Comparison of ENCODE assay signal across 9 mouse cellular contexts in genomic region chrX:6047066-6047935, GRCm38 (mm10). TPM values are rescaled to one million over a fixed set of nuclear protein-coding genes. Genes with fewer than 3 reads are reported as not detected.
DNase-seq lines count a peak whose midpoint lies in the region; ATAC-seq and TF ChIP-seq lines count a peak whose summit lies in the region.
"Not testable (repeated sequence)": the region's sequence is repeated elsewhere in the genome, so short reads cannot be mapped to it uniquely, and the experiment has no call there.
"Had no signal": no experiment of that assay in that cellular context is flagged by ENCODE, and none has a peak within 500 bp of the region (broad histone marks: within the 10 kb centered on the region; RNA-seq: fewer than 3 reads in every experiment).

Nudt11 (plus strand) TSS chrX:6047453.

- not testable (repeated sequence) for H3K36me3 ChIP-seq in E14TG2a.4 (ENCODE audit: insufficient read depth, low read length); forebrain, embryonic 16.5 days (ENCODE audit: control insufficient read depth, insufficient read depth); lung, embryonic 15.5 days

- peak; percentile 34 for DNase-seq in cerebellum, adult 9-11 months
- peak; percentile 6 to 12 for DNase-seq in heart, postnatal 10 days
- DNase-seq in kidney, adult 9 months = peak; percentile 0
- peak in 1 of 2 experiments; percentile 3 for DNase-seq in left cerebral cortex, adult 8-10 months (ENCODE audit: low spot score in 2 of 2)
- peak; percentile 2 for DNase-seq in ovary, postnatal 10 days (ENCODE audit: low spot score)

- not testable (repeated sequence) for H3K9me3 ChIP-seq in E14TG2a.4 (ENCODE audit: low read length); forebrain, embryonic 16.5 days (ENCODE audit: control insufficient read depth, low read length); lung, embryonic 15.5 days

- H3K27me3 ChIP-seq in E14TG2a.4 (ENCODE audit: insufficient read depth, low read length); forebrain, embryonic 16.5 days (replicated peaks; ENCODE audit: control insufficient read depth, insufficient read depth, low read length); lung, embryonic 15.5 days: not testable (repeated sequence)

- peak within 1 kb of the TSS; percentile 49; the same call in 1 of the 2 replicates for H3K4me3 ChIP-seq in E14TG2a.4 (replicated peaks; ENCODE audit: low read length)
- H3K4me3 ChIP-seq in forebrain, embryonic 16.5 days (replicated peaks; ENCODE audit: low read length) = peak within 1 kb of the TSS; percentile 40
- peak within 1 kb of the TSS; percentile 32 for H3K4me3 ChIP-seq in lung, embryonic 15.5 days

- TF ChIP-seq CTCF in E14TG2a.4 (conservative IDR thresholded peaks at IDR 0.05; ENCODE audit: low read length) = not testable (repeated sequence)

- H3K27ac ChIP-seq in forebrain, embryonic 16.5 days (ENCODE audit: low read length); lung, embryonic 15.5 days: not testable (repeated sequence)

- intact Hi-C loops in heart, postnatal 10 days (cut with DNase I) = not testable (repeated sequence)

- peak; percentile 89 for ATAC-seq in forebrain, embryonic 16.5 days
- peak; percentile 87 for ATAC-seq in lung, embryonic 15.5 days (ENCODE audit: borderline replicate concordance, extremely low read depth, low FRiP score, low TSS enrichment)

- H3K4me2 ChIP-seq in forebrain, embryonic 16.5 days (ENCODE audit: low read length) = not testable (repeated sequence)
- H3K4me2 ChIP-seq in lung, embryonic 15.5 days = peak within 1 kb of the TSS; percentile 43

- 20% methylated on average over 10 of the region's 121 CpGs for WGBS in forebrain, embryonic 16.5 days
- 0% methylated on average over 4 of the region's 121 CpGs for WGBS in lung, embryonic 15.5 days

- not testable (repeated sequence) for H3K9ac ChIP-seq in forebrain, embryonic 16.5 days (replicated peaks; ENCODE audit: low read depth, low read length); lung, embryonic 15.5 days

- not testable (repeated sequence) for H3K4me1 ChIP-seq in E14TG2a.4 (replicated peaks; ENCODE audit: low read depth, low read length); forebrain, embryonic 16.5 days (replicated peaks; ENCODE audit: control insufficient read depth, insufficient read depth, low read length); lung, embryonic 15.5 days

RNA-seq across cellular contexts. Expression of gene Nudt11, which starts in this region (rescaled TPM):
- polyA plus RNA-seq in forebrain, embryonic 16.5 days (2015; fragmentation: Nextera tagmentation; extraction: Ambion mirVana) = 19.0 and 19.3 TPM in 2 replicates
- total RNA-seq in heart, postnatal 10 days (2021) = 1 to 10 TPM; 1.7 to 1.9 TPM
- total RNA-seq in left cerebral cortex, adult 8-10 months (2022) = 10 to 100 TPM; 23.1 to 28.2 (median 24.5) TPM
- 3.3 and 3.5 TPM in 2 replicates for polyA plus RNA-seq in lung, embryonic 15.5 days (2015; fragmentation: Nextera tagmentation; extraction: Ambion mirVana)
- polyA plus RNA-seq: spleen, adult 2 months had no signal

Comparison
In these comparisons a context has a peak if more than half of its experiments do, and no peak if none do; other contexts are left out.
1. RNA of gene Nudt11 (total RNA-seq): 23.1 to 28.2 TPM in left cerebral cortex, adult 8-10 months; 1.7 to 1.9 TPM in heart, postnatal 10 days; every median in the first group is over 4 times any median in the second.
2. Peak in every context shown above with its lines, with median percentiles within 50 percentile points of each other: H3K4me3 ChIP-seq.